Mouse (Mus musculus) CH12F3 (cell line): ENCODE results near the gene Slc25a20.

Experiments
- in situ Hi-C: fragments of 300-500 bp; cut with MboI; formaldehyde crosslinking; loops from 2 replicates; pipeline ENCODE4 v1.14.3; 2020; ENCODE audit warnings: low sequenced_read_pairs

Slc25a20 gene

DNA sequence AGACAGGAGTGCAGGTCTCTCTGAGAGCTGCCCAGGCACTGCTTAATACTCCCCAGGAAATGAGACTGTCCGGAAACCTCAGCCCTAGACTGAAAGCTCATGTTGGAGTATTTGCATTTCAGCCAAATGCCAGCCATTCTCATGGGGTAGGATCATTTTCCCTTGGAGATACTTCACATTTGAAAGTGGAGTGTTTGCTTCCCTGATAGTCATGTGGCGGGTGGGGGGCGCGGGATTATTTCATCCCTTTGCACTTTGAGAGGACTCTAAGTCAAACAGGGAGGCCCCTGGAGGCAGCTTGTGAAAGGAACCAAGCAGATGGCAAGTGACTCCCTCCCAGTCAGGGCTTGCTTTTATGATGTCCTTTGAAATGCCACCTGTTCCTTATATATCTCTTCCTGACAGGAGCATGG lies 24.6 kb downstream of the Slc25a20 start:
- in situ Hi-C loops, result no loop called here

DNA sequence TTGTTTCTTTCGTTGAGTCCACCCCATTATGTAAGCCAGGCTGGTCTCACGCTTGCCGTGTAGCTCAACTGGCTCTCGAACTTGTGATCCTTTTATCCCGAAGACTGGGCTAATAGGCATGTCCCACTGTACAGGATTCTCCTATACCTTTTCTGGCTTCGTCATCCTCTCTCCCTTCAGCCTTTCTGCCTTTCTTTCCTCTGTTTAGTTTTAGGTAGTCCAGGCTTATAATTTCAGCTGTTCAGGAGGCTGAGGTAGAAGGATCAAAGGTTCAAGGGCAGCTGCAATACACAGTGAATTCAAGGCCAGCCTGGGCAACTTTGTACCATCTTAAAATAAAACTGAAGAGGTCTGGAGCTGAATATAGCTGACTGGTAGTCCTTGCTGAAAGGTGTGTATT lies 25.3 kb downstream of the Slc25a20 start:
- in situ Hi-C loops, result no loop called here

- in situ Hi-C loops, result no loop called here
Measured at GRCm38 (mm10) chr9:108687686-108688085, 25.8 kb downstream of the Slc25a20 start.

DNA sequence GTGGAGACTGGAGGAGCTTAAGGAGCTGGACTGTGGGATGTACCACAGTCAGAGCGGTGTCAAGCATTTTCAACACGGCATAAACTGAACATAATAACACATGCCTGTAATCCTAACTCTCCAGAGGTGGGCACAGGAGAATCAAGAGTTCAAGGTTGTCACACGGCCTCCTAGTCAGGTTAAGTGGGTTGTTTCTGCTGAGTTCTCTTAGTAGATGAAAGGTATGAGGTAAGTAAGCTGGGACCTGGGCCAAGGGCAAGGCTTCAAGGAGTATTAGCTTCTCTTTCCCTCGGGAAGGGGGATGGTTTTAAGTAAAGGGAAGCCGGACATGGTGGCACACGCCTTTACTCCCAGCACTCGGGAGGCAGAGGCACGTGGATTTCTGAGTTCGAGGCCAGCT lies 26.6 kb downstream of the Slc25a20 start:
- in situ Hi-C loops, result no loop called here

GRCm38 (mm10) chr9:108689106-108689505 lies 27.2 kb downstream of the Slc25a20 start, which contains the start of gene Prkar2a:
Prkar2a (plus strand) TSS chr9:108689314.
- in situ Hi-C loops, result no loop called here

- in situ Hi-C loops, result no loop called here
Measured at GRCm38 (mm10) chr9:108689993-108690392, 28.1 kb downstream of the Slc25a20 start.

DNA sequence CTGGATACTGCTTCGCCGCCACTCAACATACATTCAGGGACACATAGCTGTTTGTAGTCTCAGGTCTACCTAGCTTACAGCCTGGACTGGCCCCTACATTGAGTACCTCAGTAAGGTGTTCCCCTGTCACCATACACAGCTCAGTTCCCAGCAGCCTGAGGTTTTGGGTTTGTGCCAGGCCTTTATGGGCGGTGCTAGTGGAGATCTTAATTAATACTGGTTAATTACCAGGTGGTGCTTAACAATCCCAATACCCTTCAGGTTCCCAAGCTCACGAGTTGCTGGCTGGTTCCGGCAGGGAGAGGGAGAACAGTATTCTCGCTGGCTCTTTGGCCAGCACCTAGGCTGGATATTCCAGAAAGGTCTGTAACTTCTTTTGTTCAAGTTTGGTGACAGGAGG lies 29.0 kb downstream of the Slc25a20 start:
- in situ Hi-C loops, result no loop called here

DNA sequence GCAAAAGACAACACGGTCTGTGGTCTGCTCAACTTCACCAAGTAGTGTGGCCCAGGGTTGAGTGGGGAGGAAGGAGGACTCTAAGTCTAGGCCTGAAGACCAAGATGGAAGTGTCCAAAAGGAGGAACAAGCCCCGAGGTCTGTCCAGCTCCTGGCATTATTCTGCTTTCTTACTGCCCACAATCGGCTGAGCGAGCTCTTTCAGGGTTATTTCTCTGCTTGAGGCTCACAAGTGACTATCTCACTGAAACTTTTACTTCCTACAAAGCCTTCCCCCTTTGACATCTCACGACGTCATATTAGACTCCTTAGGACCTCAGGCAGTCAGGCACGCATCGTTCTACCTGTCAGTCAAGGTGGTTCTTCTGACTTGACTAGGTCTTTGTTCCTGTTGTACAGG lies 29.5 kb downstream of the Slc25a20 start:
- in situ Hi-C loops, result no loop called here

GRCm38 (mm10) chr9:108691846-108692225 lies 29.9 kb downstream of the Slc25a20 start:
- in situ Hi-C loops, result no loop called here

DNA sequence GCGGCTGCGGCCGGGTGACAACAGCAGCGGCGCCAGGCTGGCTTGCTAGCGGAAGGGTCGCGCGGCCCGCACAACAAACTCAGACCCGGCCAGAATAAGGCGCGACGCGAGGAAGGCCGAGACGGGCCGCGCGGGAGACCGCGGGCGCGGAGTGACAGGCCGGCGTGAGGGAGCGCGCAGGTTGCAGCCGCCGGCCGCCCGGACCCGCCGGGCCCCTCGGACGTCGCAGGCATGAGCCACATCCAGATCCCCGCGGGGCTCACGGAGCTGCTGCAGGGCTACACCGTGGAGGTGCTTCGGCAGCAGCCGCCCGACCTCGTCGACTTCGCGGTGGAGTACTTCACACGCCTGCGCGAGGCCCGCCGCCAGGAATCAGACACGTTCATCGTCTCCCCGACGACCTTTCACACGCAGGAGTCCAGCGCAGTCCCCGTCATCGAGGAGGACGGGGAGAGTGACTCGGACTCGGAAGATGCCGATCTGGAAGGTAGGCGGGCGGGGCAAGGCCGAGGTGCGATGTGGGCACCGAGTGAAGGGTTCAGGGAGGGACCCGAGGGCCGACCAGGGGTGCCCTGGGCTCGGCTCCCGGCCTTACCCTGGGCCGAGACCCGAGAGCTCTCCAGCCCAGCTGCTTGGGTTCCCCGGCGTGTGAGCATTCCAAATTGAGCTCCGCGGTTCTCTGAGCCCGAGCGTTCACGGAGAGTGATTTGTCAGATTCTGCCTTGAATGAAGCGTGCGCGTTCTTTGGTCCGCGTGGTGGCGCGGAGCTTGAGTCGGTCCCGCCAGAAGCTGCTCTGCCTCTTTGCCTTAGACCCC lies 30.5 kb downstream of the Slc25a20 start:
- in situ Hi-C loops, result no loop called here

DNA sequence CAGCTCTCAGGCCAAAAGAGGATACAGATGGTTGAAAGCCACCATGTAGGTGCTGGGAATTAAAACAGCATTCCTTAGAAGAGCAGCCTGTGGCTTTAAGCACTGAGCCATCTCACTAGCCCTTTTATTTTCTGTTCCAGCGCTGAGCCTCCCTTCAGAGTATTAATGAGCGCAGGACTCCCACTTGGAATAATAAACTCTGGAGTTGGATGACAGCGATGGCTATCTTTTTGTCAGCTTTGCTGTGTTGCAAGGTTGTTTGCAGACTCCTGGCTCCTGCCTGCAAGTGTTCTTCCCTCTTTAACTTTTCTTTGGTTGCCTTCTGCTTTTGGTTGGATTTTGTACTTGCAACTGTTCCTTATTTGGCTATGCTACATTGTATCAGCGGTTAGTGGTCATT lies 32.1 kb downstream of the Slc25a20 start:
- in situ Hi-C loops, result no loop called here

GRCm38 (mm10) chr9:108694533-108694932 lies 32.6 kb downstream of the Slc25a20 start:
- in situ Hi-C loops, result no loop called here

- in situ Hi-C loops, result no loop called here
Measured at GRCm38 (mm10) chr9:108702476-108702875, 40.6 kb downstream of the Slc25a20 start.

GRCm38 (mm10) chr9:108703373-108704110 lies 41.7 kb downstream of the Slc25a20 start:
- in situ Hi-C loops, result no loop called here

DNA sequence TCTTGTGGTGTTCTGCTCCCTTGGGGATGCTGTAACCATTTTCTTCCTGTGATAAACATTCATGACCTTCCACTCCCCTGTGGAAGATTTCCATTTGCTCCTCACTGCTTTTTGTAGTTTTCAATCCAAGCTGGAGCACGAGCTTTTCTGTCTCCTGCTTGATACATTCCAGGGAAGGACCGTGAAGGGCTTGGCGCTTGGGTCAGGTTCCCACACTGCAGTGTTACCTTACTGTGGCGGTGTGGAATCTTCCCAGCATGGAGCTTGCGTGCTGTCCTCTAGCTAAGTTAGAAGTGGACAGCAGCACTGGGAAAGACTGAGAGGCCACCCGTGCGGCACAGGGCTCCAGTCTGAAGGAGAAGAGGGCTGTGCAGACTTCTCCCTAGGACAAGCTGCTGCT lies 42.7 kb downstream of the Slc25a20 start:
- in situ Hi-C loops, result no loop called here

- in situ Hi-C loops, result no loop called here
Measured at GRCm38 (mm10) chr9:108707212-108707611, 45.3 kb downstream of the Slc25a20 start.

- in situ Hi-C loops, result no loop called here
Measured at GRCm38 (mm10) chr9:108708833-108709232, 46.9 kb downstream of the Slc25a20 start.

DNA sequence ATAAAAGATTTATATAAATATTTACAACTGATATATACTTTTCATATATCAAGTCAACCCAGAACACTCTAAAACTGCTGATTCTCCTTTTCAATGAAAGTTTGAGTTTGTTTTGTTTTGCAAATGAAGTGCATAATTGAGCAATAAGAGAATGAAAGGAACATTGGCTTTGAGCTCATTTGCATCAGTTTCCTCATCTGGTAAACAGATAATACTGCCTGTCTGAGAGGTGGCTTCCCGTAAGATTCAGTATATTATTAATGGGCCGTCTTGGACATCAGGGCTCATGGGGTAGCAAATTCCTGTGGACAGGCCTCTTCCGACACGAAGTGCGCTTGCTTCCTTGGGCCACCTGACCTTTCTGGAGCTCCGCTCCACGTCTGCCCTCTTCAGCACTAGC lies 48.9 kb downstream of the Slc25a20 start:
- in situ Hi-C loops, result no loop called here

DNA sequence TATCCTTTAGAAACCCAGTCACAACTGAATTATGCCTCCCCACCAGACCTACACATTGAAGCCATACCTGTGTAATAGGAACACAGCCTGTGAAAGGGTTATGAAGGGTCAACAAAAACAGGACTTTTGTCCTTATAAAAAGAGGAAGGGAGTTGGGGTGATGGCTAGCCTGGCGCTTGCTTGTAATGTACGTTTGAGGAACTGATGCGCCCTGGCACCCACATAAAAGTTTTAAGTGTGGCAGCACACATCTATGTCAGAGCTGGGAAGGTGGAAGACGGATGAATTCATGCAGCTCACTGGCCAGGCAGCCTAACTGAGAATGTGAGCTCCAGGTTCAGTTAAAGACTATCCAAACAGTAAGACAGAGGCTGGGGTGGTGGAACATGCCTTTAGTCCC lies 54.3 kb downstream of the Slc25a20 start:
- in situ Hi-C loops, result no loop called here

DNA sequence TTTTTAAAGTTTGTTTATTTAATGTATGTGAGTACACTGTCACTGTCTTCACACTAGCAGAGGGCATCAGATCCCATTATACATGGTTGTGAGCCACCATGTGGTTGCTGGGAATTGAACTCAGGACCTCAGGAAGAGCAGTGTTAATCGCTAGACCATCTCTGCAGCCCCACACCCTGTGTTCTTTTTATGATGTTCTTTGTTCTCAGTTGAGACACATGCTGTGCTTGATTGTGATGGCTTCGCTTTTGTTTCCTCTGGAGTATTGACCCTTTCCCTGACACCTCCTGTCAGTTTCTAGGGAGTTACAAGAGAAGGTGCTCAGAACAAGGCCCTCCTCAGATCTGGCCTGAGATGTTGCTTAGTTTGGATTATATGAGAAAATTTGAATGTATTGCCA lies 61.9 kb downstream of the Slc25a20 start:
- in situ Hi-C loops, result no loop called here

DNA sequence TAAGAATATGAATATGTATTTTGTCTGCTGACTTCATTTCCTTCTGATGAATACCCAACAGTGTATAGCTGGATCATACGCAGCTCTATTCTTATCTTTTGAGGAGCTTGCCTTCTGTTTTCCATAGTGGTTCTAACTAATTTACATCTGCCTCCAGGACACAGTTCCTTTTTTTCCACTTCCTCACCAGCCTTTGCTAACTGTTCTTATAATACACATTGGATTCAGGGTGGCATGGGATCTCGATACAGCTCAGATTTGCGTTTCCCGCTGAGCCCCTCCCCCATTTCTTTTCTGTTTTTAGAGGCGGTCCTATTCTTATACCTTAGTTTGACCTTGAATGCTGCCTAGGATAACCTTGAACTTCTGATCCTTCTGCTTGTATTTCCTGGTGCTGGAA lies 64.2 kb downstream of the Slc25a20 start:
- in situ Hi-C loops, result no loop called here

DNA sequence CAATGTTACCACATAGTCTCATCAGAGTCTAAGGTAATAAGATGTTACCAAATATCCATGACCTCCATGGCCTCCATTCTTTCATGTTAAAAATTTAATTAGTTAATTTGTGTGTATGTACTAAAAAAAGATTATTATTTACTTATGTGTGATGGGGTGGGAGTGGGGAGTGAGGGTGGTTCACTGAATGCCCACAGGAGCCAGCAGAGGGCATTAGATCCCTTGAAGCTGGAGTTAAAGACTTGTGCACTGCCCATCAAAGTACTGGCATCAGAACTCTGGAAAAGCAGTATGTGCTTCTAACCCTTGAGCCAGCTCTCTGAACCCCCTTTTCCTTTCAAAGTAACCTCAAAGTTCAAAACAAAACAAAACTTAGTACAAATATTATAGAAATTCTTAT lies 67.2 kb downstream of the Slc25a20 start:
- in situ Hi-C loops, result no loop called here
